Mouse (Mus musculus) midbrain, embryonic 14.5 days (tissue): ENCODE measurements around the gene Spata31d1a. TPM values are rescaled to one million over a fixed set of nuclear protein-coding genes. Genes with fewer than 3 reads are reported as not detected.
A peak's percentile ranks its signal among the peaks of the same experiment; 100 is the strongest.
"Not testable (repeated sequence)": the region's sequence is repeated elsewhere in the genome, so short reads cannot be mapped to it uniquely, and the experiment has no call there.

Experiments used
- ATAC-seq: fragments of 200-750 bp; cut with Nextera tagmentation; 2 replicates; pipeline ENCODE4 v1.8.0; 2017; ENCODE audit warnings: moderate number of reproducible peaks, moderate library complexity; ENCODE audit not compliant: low FRiP score, low TSS enrichment
- DNase-seq: peaks from one replicate; pipeline ENCODE4 v3.0.0-alpha.2; 2015
- H3K27ac ChIP-seq: fragments of 300-500 bp; sonication (generic); replicated peaks from 2 replicates; pipeline ENCODE4 v1.5.1; 2014; ENCODE audit warnings: mild to moderate bottlenecking, low read depth, low read length, moderate library complexity
- H3K27me3 ChIP-seq: fragments of 300-500 bp; sonication (generic); 2 replicates; pipeline ENCODE4 v1.6.1; 2014; ENCODE audit warnings: low read length, control low read depth, mixed read lengths; ENCODE audit not compliant: control insufficient read depth, insufficient read depth
- H3K36me3 ChIP-seq: fragments of 300-500 bp; sonication (generic); 2 replicates; pipeline ENCODE4 v1.6.1; 2014; ENCODE audit warnings: low read length, control low read depth; ENCODE audit not compliant: control insufficient read depth, insufficient read depth
- H3K4me1 ChIP-seq: fragments of 300-500 bp; sonication (generic); 2 replicates; pipeline ENCODE4 v1.6.1; 2014; ENCODE audit warnings: mild to moderate bottlenecking, antibody characterized with exemption, low read length, control low read depth; ENCODE audit not compliant: control insufficient read depth, insufficient read depth
- H3K4me2 ChIP-seq: fragments of 300-500 bp; sonication (generic); 2 replicates; pipeline ENCODE4 v1.6.1; 2014; ENCODE audit warnings: mild to moderate bottlenecking, low read length, moderate library complexity
- H3K4me3 ChIP-seq: fragments of 300-500 bp; sonication (generic); replicated peaks from 2 replicates; pipeline ENCODE4 v1.5.1; 2014; ENCODE audit warnings: low read depth, low read length
- H3K9ac ChIP-seq: fragments of 300-500 bp; sonication (generic); replicated peaks from 2 replicates; pipeline ENCODE4 v1.6.1; 2014; ENCODE audit warnings: mild to moderate bottlenecking, low read length, moderate library complexity
- H3K9me3 ChIP-seq: fragments of 300-500 bp; sonication (generic); 2 replicates; pipeline ENCODE4 v1.6.1; 2016; ENCODE audit warnings: low read length, control low read depth, mixed read lengths; ENCODE audit not compliant: control insufficient read depth
- WGBS: fragments of 180-500 bp; shearing (Covaris S2); extraction: QIAGEN DNeasy Blood & Tissue Kit; methylation state at CpG from one replicate; pipeline ENCODE4 v1.1.7; 2014; 5-methylcytosine and 5-hydroxymethylcytosine counted together
- polyA plus RNA-seq: library from polyadenylated mRNA; unstranded; fragments of >200 nt; fragmentation: Nextera tagmentation; extraction: Ambion mirVana; gene quantifications from 2 replicates; pipeline ENCODE4 v1.2.1, GENCODE M21; 2014

Spata31d1a gene
- polyA plus RNA-seq, 1 experiment from 2014 or later = not detected

DNA sequence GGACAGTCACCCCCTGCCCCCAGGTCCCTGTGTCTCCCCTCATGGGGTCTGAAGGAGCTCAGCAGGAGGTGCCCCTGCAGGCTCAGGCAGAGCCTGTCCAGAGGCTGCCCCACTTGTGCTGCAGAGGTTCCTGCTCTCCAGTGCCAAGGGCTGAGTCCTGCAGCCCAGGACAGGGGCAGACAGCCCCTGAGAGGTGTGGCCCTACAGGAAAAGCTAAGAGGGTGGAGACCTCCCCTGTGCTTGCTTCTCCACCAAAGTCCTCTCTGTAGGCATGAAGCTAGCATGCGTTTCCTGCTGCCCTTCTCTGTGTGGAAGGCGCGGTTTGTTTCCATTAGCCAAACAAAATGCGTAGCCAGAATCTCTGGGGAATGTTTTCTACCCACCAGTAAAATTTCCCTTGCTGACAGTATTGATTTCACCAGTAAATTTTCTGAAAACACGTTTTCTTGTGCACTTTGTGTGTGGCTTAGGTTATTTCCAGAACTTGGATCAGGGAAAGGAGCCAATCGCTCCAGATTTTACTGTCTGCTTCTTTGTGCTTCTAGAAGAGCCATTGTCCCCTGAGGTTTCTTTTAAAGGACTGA lies 8.8 kb upstream of the Spata31d1a start:
- peak; percentile 8 for DNase-seq
- not testable (repeated sequence) for H3K9me3 ChIP-seq, H3K36me3 ChIP-seq, H3K9ac ChIP-seq, H3K27ac ChIP-seq, H3K4me2 ChIP-seq, ATAC-seq, H3K4me1 ChIP-seq, H3K27me3 ChIP-seq, H3K4me3 ChIP-seq
- WGBS = 49% methylated on average over 6 of the region's 6 CpGs

DNA sequence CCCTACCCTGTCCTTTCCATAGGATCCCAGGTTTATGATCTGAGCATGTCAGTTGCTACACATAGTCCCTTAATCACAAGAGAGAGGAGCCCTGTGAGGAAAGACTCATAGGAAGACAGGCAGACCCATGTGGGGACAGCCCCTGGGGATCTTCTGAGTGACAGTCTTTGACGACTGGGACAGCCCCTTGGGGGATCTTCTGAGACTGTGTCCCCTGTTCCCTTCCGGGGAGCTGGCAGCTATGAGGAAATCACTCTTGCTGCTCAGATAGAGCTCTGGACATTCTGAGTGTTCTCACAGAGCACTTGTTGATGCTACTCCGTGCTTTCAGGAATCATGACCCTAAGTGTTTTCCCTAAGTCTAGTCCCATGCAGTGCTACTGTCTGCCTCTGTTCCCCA lies 3.6 kb upstream of the Spata31d1a start:
- no peak for DNase-seq
- ATAC-seq = no peak
- H3K9me3 ChIP-seq = no peaks in the 10 kb centered on the region
- no peaks in the 10 kb centered on the region for H3K4me1 ChIP-seq
- no peaks in the 10 kb centered on the region for H3K27me3 ChIP-seq
- H3K9ac ChIP-seq = no peak overlapping the region
- no peak overlapping the region for H3K4me2 ChIP-seq
- no peak overlapping the region for H3K27ac ChIP-seq
- 49% methylated on average over 3 of the region's 3 CpGs for WGBS
- H3K36me3 ChIP-seq = no peaks in the 10 kb centered on the region
- H3K4me3 ChIP-seq = no peak overlapping the region

DNA sequence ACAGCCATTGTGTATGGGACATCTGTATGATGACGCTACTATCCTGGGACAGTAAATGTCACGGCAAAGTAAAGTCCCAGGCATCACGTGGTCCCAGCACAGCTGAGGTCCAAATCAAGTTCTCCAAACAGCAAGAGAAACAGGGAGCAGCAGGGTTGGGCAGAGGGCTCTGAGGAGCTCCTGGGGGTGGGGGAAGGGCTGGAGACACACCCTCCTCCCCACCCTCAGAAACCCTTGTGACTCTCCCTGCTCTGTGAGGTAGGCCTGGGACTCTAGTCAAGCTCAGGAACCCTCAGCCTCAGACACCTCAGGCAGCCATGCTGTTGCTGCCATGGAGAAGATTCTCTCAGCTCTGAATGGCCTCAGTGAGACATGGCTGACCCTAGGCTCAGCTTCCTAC lies 1.9 kb upstream of the Spata31d1a start, which contains the start of gene Spata31d1b:
TSS of gene Spata31d1b (plus strand) at position 301 of the 400 bp plus-strand sequence.
- ATAC-seq, H3K9me3 ChIP-seq, H3K4me2 ChIP-seq, DNase-seq, H3K4me1 ChIP-seq, H3K9ac ChIP-seq, H3K36me3 ChIP-seq, H3K27me3 ChIP-seq, H3K27ac ChIP-seq, H3K4me3 ChIP-seq: not testable (repeated sequence)
- WGBS = 68% methylated on average over 3 of the region's 3 CpGs

DNA sequence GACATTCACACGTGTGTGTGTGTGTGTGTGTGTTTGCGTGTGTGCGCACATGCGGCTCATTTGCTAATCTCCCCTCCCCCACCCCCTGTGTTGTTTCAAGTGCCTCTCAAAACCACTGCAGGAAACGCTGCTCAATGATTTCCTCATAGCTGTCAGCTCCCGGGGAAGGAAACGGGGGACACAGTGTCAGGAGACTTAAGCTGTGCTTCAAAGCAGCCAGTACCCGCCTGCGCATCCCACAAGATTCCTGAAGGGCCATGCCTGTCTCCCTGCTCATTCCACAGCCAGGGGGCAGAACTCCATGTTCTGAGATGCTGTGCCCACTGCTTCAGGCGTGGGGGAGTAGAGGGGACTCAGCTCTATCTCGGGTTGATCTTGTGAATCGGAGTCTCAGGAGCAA lies 5.6 kb downstream of the Spata31d1a start:
- H3K27ac ChIP-seq = no peak overlapping the region
- 57% methylated on average over 12 of the region's 12 CpGs for WGBS
- no peak overlapping the region for H3K4me3 ChIP-seq
- no peaks in the 10 kb centered on the region for H3K9me3 ChIP-seq
- ATAC-seq (no peak), DNase-seq (peak; percentile 57)
- H3K4me1 ChIP-seq = no peaks in the 10 kb centered on the region
- H3K27me3 ChIP-seq = no peaks in the 10 kb centered on the region
- no peak overlapping the region for H3K4me2 ChIP-seq
- no peaks in the 10 kb centered on the region for H3K36me3 ChIP-seq
- no peak overlapping the region for H3K9ac ChIP-seq

DNA sequence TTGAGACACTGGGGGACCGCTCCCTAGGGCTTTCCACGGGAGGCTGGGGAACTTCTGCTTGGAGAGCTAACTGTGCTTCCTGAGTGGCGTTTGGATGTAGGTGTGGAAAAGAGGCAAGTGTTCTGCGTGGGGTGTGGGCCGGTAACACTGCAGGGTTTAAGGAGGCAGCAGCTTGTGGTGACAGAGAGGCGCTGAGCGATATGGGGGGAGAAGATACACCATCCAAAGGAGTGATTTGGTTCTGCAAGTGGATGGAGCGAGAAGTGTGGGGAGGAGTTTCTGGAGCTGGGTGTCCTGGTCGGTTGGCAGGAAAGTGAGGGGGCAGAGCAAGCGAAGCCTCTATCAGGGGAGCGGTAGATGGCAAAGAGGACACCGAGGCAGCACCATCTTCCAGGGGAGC lies 6.6 kb downstream of the Spata31d1a start:
- Histone ChIP-seq H3K4me2 (no peak overlapping the region), H3K36me3 (no peaks in the 10 kb centered on the region), H3K4me3 (no peak overlapping the region), H3K9ac (no peak overlapping the region), H3K27me3 (no peaks in the 10 kb centered on the region), H3K27ac (no peak overlapping the region), H3K9me3 (no peaks in the 10 kb centered on the region), H3K4me1 (no peaks in the 10 kb centered on the region)
- ATAC-seq (no peak), DNase-seq (no peak)
- whole genome bisulfite sequencing = 86% methylated on average over 12 of the region's 12 CpGs

DNA sequence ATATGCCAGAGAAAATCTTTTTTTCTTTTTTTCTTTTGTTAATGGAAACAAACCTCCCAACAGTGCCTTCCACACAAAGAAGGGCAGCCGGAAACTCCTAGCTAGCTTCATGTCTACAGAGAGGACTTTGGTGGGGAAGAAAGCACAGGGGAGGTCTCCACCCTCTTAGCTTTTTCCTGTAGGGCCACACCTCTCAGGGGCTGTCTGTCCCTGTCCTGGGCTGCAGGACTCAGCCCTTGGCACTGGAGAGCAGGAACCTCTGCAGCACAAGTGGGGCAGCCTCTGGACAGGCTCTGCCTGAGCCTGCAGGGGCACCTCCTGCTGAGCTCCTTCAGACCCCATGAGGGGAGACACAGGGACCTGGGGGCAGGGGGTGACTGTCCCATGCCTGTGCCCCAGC lies 10.0 kb downstream of the Spata31d1a start:
- not testable (repeated sequence) for H3K4me3 ChIP-seq, H3K4me2 ChIP-seq, H3K4me1 ChIP-seq, H3K9me3 ChIP-seq, H3K9ac ChIP-seq, H3K27ac ChIP-seq, ATAC-seq, H3K27me3 ChIP-seq, DNase-seq, H3K36me3 ChIP-seq
- 57% methylated on average over 1 of the region's 1 CpGs for WGBS

DNA sequence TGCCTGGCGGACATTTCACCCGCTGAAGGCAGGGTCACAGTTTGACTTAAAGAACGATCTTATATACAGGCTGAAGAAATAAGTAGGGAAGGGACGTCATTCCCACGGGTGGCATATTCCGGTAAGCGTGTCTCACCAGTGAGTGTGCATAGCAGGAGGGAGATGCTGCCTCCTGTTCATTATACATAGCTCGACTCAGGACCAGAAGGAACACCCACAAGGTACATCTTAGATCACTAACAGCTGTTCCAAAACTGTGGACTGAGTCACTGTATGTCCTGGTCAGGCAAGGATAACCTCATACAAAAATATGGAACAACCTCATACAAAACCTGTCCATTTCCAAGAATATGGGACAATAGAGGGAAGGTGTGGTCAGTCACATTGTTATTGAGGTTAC lies 11.0 kb downstream of the Spata31d1a start:
- Histone ChIP-seq H3K27me3 (no peaks in the 10 kb centered on the region), H3K27ac (no peak overlapping the region), H3K9me3 (no peaks in the 10 kb centered on the region), H3K4me3 (no peak overlapping the region), H3K4me1 (no peaks in the 10 kb centered on the region), H3K4me2 (no peak overlapping the region), H3K9ac (no peak overlapping the region), H3K36me3 (no peaks in the 10 kb centered on the region)
- no peak for ATAC-seq
- 93% methylated on average over 8 of the region's 8 CpGs for WGBS
- no peak for DNase-seq

DNA sequence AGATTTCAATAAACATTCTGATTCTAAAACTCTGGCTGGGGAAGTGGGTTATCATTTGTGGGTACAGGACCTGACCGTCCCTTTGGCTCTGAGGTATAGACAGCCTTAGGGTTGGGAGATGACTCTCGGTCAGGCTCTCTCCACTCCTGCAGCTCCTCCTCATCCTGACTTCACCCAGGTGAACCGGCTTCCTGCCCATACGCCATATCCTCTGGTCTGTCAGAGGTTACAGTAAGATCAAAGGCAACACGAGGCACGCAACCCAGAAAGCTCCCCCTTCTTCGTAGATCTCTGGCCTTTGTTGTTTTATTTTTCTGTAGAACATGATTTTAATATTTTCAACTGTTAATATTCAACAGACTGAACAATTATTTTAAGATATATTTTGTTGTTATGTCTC lies 14.3 kb downstream of the Spata31d1a start:
- Histone ChIP-seq H3K4me1 (no peaks in the 10 kb centered on the region), H3K4me3 (no peak overlapping the region), H3K9me3 (no peaks in the 10 kb centered on the region), H3K36me3 (no peaks in the 10 kb centered on the region), H3K9ac (no peak overlapping the region), H3K27ac (no peak overlapping the region), H3K4me2 (no peak overlapping the region), H3K27me3 (no peaks in the 10 kb centered on the region)
- WGBS = 92% methylated on average over 7 of the region's 7 CpGs
- DNase-seq (no peak), ATAC-seq (no peak)

DNA sequence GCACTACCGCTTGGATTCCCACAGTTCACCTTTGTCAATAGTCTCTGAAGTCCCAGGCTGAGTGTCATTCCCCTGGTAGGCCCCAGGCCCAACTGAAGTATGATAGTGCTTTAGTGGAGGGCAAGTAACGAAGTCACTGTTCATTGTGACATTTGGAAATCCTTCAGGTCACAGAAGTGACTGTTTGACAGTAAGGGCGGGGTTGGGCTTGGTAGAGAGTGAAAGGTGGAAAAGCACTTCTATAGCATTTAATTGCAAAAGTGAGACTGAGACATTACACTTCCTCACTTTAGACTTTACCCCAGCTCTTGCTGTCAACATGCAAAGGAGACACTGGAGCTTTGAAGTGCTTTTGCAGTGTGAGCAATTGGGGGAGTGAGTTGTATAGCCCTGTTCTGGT lies 16.1 kb downstream of the Spata31d1a start, which contains the start of gene 4921517D22Rik:
TSS of gene 4921517D22Rik (minus strand) at position 101 of the 400 bp plus-strand sequence.
- 91% methylated on average over 3 of the region's 3 CpGs for WGBS
- no peak for ATAC-seq
- H3K9me3 ChIP-seq = no peaks in the 10 kb centered on the region

More for the DNA sequence above, 16.1 kb downstream of the Spata31d1a start, which contains the start of gene 4921517D22Rik:
- no peaks in the 10 kb centered on the region for H3K36me3 ChIP-seq
- no peak within 1 kb of the TSS for H3K4me2 ChIP-seq
- no peak within 1 kb of the TSS for H3K27ac ChIP-seq
- no peak for DNase-seq
- H3K27me3 ChIP-seq = no peaks in the 10 kb centered on the region
- H3K4me3 ChIP-seq = no peak within 1 kb of the TSS
- H3K4me1 ChIP-seq = no peaks in the 10 kb centered on the region
- no peak within 1 kb of the TSS for H3K9ac ChIP-seq
